Mouse (Mus musculus) left cerebral cortex, postnatal 36 days (tissue): ENCODE measurements around the gene Tmem256. TPM values are rescaled to one million over a fixed set of nuclear protein-coding genes. Genes with fewer than 3 reads are reported as not detected.

Experiments
- DNase-seq, 2 experiments: peaks; one replicate each; pipeline ENCODE4 v3.0.0; 2021 to 2022; ENCODE audit warnings: low spot score in 2 of 2, mixed read lengths in 1 of 2
- intact Hi-C: fragments of 180-260 bp; cut with DNase I; formaldehyde crosslinking; loops from one replicate; pipeline ENCODE4 v1.15.1; 2025
- microRNA-seq: library from miRNA; unstranded; fragments of <30 nt; microRNA quantifications from one replicate; pipeline ENCODE4 v1.2.0, GENCODE M21; 2022
- total RNA-seq, 2 experiments: library from RNA; stranded (reverse); gene quantifications; 2 replicates each; pipeline ENCODE4 v1.2.3; 2021

Tmem256 gene
- total RNA-seq, 2 experiments from 2014 or later: 111 to 130 TPM

- intact Hi-C loops: loop anchor here (5.0 kb wide), 1 partner anchor 76 kb away; the partner anchor contains the start of gene Fgf11
- no peak for DNase-seq
Observed at GRCm38 (mm10) chr11:69878399-69878798, 40.1 kb downstream of the Tmem256 start.

- intact Hi-C loops: loop anchor here (5.0 kb wide), 1 partner anchor 77 kb away; the partner anchor contains the start of gene Fgf11
- no peak for DNase-seq
Observed at GRCm38 (mm10) chr11:69878952-69879351, 40.6 kb downstream of the Tmem256 start.

- intact Hi-C loops: loop anchor here (5.0 kb wide), 1 partner anchor 77 kb away; the partner anchor contains the start of gene Fgf11
- DNase-seq: no peak
Observed at GRCm38 (mm10) chr11:69879711-69880110, 41.4 kb downstream of the Tmem256 start.

- DNase-seq: peak in 1 of 2 experiments; percentile 29
- intact Hi-C loops: no loop called here
Observed at GRCm38 (mm10) chr11:69880506-69880852, 42.2 kb downstream of the Tmem256 start.

GRCm38 (mm10) chr11:69880853-69881603 is 42.7 kb downstream of the Tmem256 start, which contains the start of gene Kctd11:
Gene Kctd11 (minus strand): TSS chr11:69881406.
- DNase-seq: peak; percentile 59 to 68
- intact Hi-C loops: no loop called here

- no peak for DNase-seq
- intact Hi-C loops: no loop called here
Observed at GRCm38 (mm10) chr11:69881787-69882670, 43.7 kb downstream of the Tmem256 start.

- DNase-seq: no peak
- intact Hi-C loops: no loop called here
Observed at GRCm38 (mm10) chr11:69883066-69883465, 44.8 kb downstream of the Tmem256 start.

- DNase-seq: no peak
- intact Hi-C loops: no loop called here
Observed at GRCm38 (mm10) chr11:69883527-69884151, 45.3 kb downstream of the Tmem256 start.

- no peak for DNase-seq
- intact Hi-C loops: no loop called here
Observed at GRCm38 (mm10) chr11:69884240-69884639, 45.9 kb downstream of the Tmem256 start.

GRCm38 (mm10) chr11:69884663-69885062 is 46.3 kb downstream of the Tmem256 start:
- DNase-seq: no peak
- intact Hi-C loops: no loop called here

GRCm38 (mm10) chr11:69886907-69887635 is 48.8 kb downstream of the Tmem256 start:
- no peak for DNase-seq
- intact Hi-C loops: no loop called here

Small RNA genes lying within 50 kb of the gene (microRNA-seq; reads per million reads assigned to microRNA genes)
- gene Mir6924: not detected

Other genes with a start within 250 kb of the Tmem256 start
- gene Atp1b2, start 232.6 kb upstream of the Tmem256 start, total RNA-seq: 100 to 1,000 TPM; 398 to 420 TPM
- gene Shbg, start 220.6 kb upstream of the Tmem256 start, total RNA-seq: not detected
- 10 to 100 TPM in 1 of 2 experiments, 1 to 10 TPM in 1; 9.5 to 11.2 TPM for gene Sat2, start 216.5 kb upstream of the Tmem256 start, total RNA-seq
- 100 to 1,000 TPM; 117 to 149 TPM for gene Fxr2, start 205.5 kb upstream of the Tmem256 start, total RNA-seq
- under 1 TPM in 1 of 2 experiments, not detected in 1; 0.39 TPM for gene Sox15, start 183.2 kb upstream of the Tmem256 start, total RNA-seq
- gene Mpdu1, start 175.9 kb upstream of the Tmem256 start, total RNA-seq: 10 to 100 TPM; 59.8 to 62.3 TPM
- 10 to 100 TPM; 14.9 to 15.1 TPM for gene Cd68, start 172.4 kb upstream of the Tmem256 start, total RNA-seq
- gene Eif4a1, start 166.1 kb upstream of the Tmem256 start, total RNA-seq: 100 to 1,000 TPM; 276 to 285 TPM
- gene Senp3, start 156.4 kb upstream of the Tmem256 start, total RNA-seq: 100 to 1,000 TPM in 1 of 2 experiments, 10 to 100 TPM in 1; 84.3 to 114 TPM
- gene Tnfsf13, start 152.7 kb upstream of the Tmem256 start, total RNA-seq: 1 to 10 TPM; 2.3 to 2.6 TPM
- 10 to 100 TPM in 1 of 2 experiments, 1 to 10 TPM in 1; 7.2 to 12.3 TPM for gene Tnfsf12, start 142.7 kb upstream of the Tmem256 start, total RNA-seq
- gene Tnfsfm13, start 142.4 kb upstream of the Tmem256 start, total RNA-seq: 1 to 10 TPM; 1.7 to 3.0 TPM
- 10 to 100 TPM; 53.5 to 59.7 TPM for gene Polr2a, start 79.9 kb upstream of the Tmem256 start, total RNA-seq
- not detected for gene Slc35g3, start 76.5 kb upstream of the Tmem256 start, total RNA-seq
- gene Zbtb4, start 72.6 kb upstream of the Tmem256 start, total RNA-seq: 100 to 1,000 TPM; 122 to 127 TPM
- gene Chrnb1, start 42.6 kb upstream of the Tmem256 start, total RNA-seq: under 1 TPM; 0.66 to 0.81 TPM
- 10 to 100 TPM; 14.1 to 18.7 TPM for gene Fgf11, start 36.7 kb upstream of the Tmem256 start, total RNA-seq
- not detected for gene Tmem102, start 32.9 kb upstream of the Tmem256 start, total RNA-seq
- not detected for gene Gm39566, start 23.2 kb upstream of the Tmem256 start, total RNA-seq
- not detected for gene Spem2, start 20.0 kb upstream of the Tmem256 start, total RNA-seq
- gene Spem1, start 16.3 kb upstream of the Tmem256 start, total RNA-seq: under 1 TPM; 0.52 TPM
- gene Nlgn2, start 730 bp upstream of the Tmem256 start, total RNA-seq: 100 to 1,000 TPM; 239 to 241 TPM
- gene Plscr3, start 7.9 kb downstream of the Tmem256 start, total RNA-seq: 10 to 100 TPM; 18.4 to 18.7 TPM
- not detected for gene Tnk1, start 20.2 kb downstream of the Tmem256 start, total RNA-seq
- gene Tmem95, start 39.5 kb downstream of the Tmem256 start, total RNA-seq: not detected
- 1 to 10 TPM in 1 of 2 experiments, under 1 TPM in 1; 0.93 to 1.3 TPM for gene Kctd11, start 42.9 kb downstream of the Tmem256 start, total RNA-seq
- under 1 TPM in 1 of 2 experiments, not detected in 1; 0.27 TPM for gene Acap1, start 57.0 kb downstream of the Tmem256 start, total RNA-seq
- gene 2810408A11Rik, start 62.5 kb downstream of the Tmem256 start, total RNA-seq: under 1 TPM in 1 of 2 experiments, not detected in 1; 0.64 TPM
- gene Neurl4, start 62.6 kb downstream of the Tmem256 start, total RNA-seq: 100 to 1,000 TPM; 114 to 121 TPM
- 10 to 100 TPM; 25.9 to 32.4 TPM for gene Gps2, start 75.4 kb downstream of the Tmem256 start, total RNA-seq
- gene Eif5a, start 83.4 kb downstream of the Tmem256 start, total RNA-seq: 100 to 1,000 TPM; 406 to 453 TPM
- gene Ybx2, start 97.3 kb downstream of the Tmem256 start, total RNA-seq: 10 to 100 TPM in 1 of 2 experiments, 1 to 10 TPM in 1; 4.6 to 14.7 TPM
- gene Slc2a4, start 109.7 kb downstream of the Tmem256 start, total RNA-seq: 1 to 10 TPM; 3.6 to 4.4 TPM
- not detected for gene Cldn7, start 126.3 kb downstream of the Tmem256 start, total RNA-seq
- gene Ctdnep1, start 142.6 kb downstream of the Tmem256 start, total RNA-seq: 100 to 1,000 TPM; 112 to 128 TPM
- gene Elp5, start 144.0 kb downstream of the Tmem256 start, total RNA-seq: 10 to 100 TPM; 79.2 to 88.5 TPM
- 100 to 1,000 TPM; 199 to 219 TPM for gene Gabarap, start 152.6 kb downstream of the Tmem256 start, total RNA-seq
- gene Phf23, start 157.3 kb downstream of the Tmem256 start, total RNA-seq: 10 to 100 TPM; 41.3 to 46.1 TPM
- gene Dvl2, start 162.1 kb downstream of the Tmem256 start, total RNA-seq: 10 to 100 TPM; 25.4 to 36.0 TPM
- 10 to 100 TPM; 54.3 to 58.5 TPM for gene Acadvl, start 176.9 kb downstream of the Tmem256 start, total RNA-seq
- 100 to 1,000 TPM; 867 to 894 TPM for gene Dlg4, start 178.4 kb downstream of the Tmem256 start, total RNA-seq
- gene Asgr1, start 215.6 kb downstream of the Tmem256 start, total RNA-seq: 1 to 10 TPM in 1 of 2 experiments, under 1 TPM in 1; 0.99 to 1.1 TPM